Mouse (Mus musculus) liver, embryonic 14.5 days (tissue): ENCODE results near the gene Vwa7.

Source experiments
- CTCF ChIP-seq: IDR thresholded peaks from 2 replicates; pipeline ENCODE4 v1.5.1; 2016; ENCODE audit warnings: antibody characterized with exemption, low read depth, control low read depth
- EP300 ChIP-seq: IDR thresholded peaks from 2 replicates; pipeline ENCODE4 v1.6.1; 2016; ENCODE audit warnings: antibody characterized with exemption, low read depth

GRCm38 (mm10) chr17:35061299-35061698 is 44.9 kb downstream of the Vwa7 start:
- no peak for TF ChIP-seq CTCF
- no peak for TF ChIP-seq EP300
